Mouse (Mus musculus): Measurements from ENCODE around the gene Armc9.

Gene Armc9

DNA sequence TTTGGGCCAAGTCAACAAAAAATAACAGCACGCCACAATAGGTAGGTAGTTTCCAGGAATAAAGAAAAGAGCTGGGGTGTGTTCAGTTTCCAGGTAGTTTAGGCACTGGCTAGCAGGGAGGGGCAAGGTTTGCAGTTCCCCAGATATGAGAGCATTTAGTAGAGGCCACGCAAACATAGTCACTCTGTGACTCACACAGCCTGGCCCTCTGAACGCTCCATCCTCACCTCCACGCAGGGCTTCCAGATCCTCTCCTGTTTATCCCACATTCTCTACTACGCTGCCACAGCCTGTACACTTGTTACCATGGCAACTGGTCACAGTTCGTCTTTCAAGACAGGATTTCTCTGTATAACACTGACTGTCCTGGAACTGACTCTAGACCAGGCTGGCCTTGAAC lies 70.6 kb downstream of the Armc9 start:
- DNase-seq (ENCODE audit: low spot score), result no peak

DNA sequence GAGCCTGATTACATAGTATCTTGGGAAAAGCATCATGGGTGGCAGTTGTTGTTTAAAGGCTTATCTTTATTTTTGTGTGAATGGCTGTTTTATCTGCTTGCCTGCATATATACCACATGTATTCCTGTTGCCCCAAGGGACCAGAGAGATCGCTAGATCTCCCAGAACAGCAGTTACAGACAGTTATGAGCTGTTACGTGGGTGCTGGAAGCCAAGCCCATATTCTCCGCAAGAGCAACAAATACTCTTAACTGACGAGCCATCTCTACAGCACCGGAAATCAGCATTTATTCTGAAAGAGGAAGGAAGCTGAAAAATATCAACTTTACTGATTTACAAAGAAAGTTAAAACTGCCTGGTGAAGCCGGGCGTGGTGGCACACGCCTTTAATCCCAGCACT lies 74.1 kb downstream of the Armc9 start:
- DNase-seq (ENCODE audit: low spot score), result no peak

DNA sequence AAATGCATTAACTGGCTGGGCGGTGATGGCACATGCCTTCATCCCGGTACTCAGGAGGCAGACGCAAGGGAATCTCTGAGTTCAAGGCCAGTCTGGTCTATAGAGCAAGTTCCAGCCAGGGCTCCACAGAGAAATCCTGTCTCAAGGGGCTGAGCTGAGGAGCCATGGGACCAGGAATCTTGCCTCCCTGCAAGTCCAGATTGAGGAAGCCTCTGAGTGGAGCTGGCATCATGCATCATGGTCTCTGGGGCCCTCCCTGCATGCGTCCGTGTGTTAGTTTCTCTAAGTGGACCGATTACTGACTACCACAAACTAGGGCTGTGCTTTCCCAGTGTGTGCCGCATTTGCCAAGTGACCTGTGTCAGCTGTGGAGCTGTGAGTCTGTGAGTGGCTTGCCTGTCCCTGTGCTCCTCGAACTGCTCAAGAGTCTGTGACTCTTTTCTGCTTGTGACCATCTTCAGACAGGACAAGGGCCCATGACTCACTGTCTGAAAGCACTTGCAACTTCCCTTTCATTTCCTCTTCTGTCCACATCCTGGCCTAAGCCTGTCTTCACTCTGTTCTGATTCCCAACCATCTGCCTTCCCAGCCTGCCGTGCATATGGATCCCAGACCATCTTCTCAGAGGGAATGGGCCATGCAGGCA lies 74.7 kb downstream of the Armc9 start:
- no peak for DNase-seq (ENCODE audit: low spot score)

GRCm38 (mm10) chr1:86232631-86233030 lies 78.1 kb downstream of the Armc9 start:
- DNase-seq (ENCODE audit: low spot score), result no peak

GRCm38 (mm10) chr1:86233808-86234207 lies 79.2 kb downstream of the Armc9 start:
- no peak for DNase-seq (ENCODE audit: low spot score)

DNA sequence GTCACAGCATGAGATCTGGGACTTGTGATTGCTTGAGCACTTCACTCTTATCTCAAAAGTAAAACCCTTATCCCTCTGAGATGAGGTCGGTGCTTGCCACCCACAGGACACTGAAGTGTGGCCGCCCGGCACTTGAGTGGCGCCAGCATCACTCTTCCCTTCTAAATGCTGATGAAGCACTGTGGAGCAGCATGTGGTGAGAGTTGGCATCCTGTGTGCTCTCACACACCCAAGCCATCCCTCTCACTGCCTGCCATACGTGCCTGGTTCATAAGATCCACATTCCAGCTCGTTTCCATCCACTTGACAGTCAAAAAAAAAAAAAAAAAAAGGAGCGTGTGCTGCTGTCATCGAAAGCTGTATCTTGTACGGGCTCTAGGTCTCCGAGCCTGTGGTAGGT lies 80.5 kb downstream of the Armc9 start:
- no peak for DNase-seq (ENCODE audit: low spot score)

DNA sequence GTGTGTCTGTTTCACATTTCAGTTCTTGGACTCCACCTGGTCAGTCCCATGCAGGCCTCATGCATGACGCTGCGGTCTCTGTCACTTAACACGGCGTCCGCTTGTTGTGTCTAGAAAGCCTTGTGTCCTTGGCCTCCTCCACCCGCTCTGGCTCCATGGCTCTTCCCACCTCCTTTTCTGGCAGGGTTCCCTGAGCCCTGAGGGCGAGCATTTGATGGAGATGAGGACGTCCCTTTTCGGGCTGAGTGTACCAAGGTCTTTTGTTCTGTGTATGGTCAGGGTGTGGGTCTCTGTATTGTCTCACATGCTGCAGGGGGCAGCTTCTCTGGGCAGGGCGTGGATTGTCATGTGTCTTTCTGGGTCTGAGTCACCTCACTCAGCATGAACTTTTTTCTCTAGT lies 81.9 kb downstream of the Armc9 start:
- DNase-seq (ENCODE audit: low spot score), result no peak

- no peak for DNase-seq (ENCODE audit: low spot score)
Observed at GRCm38 (mm10) chr1:86239010-86239409, 84.4 kb downstream of the Armc9 start.

- no peak for DNase-seq (ENCODE audit: low spot score)
Observed at GRCm38 (mm10) chr1:86239871-86240270, 85.3 kb downstream of the Armc9 start.

- DNase-seq (ENCODE audit: low spot score), result no peak
Observed at GRCm38 (mm10) chr1:86240959-86241358, 86.4 kb downstream of the Armc9 start.

- no peak for DNase-seq (ENCODE audit: low spot score)
Observed at GRCm38 (mm10) chr1:86243490-86243889, 88.9 kb downstream of the Armc9 start.

DNA sequence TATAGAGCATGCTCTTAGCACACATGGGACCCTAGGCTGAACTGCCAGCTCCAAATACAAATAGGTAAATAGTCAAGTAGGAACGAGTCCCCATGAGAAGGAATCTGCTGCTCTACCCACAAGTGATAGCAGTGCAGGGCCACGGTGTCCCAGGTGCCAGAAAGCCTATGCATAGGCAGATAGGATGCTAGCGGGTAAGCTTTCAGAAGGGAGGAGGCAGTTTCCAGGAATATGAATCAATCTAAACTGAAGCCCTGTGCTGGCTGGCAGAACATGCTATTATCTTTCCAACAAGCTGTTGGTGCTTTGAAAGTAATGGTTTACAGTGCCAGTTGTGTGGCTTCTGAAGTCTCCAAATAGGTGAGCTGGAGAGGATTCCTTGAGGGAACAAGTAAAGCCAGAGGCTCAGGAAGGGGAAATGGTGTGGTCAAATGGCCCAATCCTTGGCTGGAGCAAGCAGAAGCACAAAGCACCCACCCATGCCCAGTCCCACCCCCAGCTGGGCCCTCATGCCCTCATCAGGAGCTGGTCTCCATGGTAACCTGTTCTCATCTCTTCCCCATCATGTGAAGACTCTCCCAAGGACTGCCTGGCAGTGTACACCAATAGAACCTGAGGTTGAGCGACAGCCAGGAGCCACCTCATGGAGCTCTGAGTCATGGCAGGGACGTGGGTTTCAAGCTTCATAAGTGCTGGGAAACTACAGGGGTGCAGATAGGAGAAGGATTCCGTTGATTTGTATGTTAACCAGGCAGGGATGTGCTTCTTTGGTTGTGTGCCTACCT lies 90.9 kb downstream of the Armc9 start:
- no peak for DNase-seq (ENCODE audit: low spot score)

DNA sequence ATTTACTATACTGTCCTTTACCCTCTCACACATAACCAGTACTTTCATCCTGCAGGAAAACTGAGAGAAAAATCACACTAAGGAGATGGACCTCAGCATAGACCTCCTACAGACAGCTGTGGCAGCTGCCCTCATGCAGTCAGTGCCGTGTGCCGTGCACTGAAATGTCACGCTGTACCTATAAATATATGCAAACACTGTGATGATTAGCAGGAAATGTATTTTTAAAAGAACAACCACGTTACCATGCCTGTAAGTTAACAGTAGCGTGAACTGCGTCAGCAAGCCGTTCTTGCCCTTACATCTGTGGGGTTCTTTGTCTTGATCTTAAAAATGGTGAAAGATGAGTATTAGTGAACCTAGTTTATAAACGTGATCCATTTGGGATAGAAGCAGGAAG lies 98.8 kb downstream of the Armc9 start:
- DNase-seq (ENCODE audit: low spot score), result no peak

DNA sequence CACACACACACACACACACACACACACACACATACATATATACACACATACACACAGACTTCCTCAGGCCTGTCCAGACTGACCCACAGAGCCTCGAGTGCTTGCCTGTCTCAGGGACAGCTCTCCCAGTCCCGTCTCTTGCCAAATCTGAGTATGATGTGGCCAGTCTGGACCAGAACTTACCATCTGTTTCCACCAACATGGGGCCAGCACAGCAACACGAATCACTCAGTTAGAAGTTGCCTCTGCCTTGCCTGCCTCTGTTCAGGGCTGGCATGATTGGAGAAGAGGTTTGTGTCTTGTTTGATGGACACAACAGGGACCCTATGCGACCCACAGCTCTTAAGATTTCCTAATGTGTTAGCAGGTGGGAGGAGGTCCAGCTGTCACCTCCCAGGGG lies 101.7 kb downstream of the Armc9 start:
- no peak for DNase-seq (ENCODE audit: low spot score)

DNA sequence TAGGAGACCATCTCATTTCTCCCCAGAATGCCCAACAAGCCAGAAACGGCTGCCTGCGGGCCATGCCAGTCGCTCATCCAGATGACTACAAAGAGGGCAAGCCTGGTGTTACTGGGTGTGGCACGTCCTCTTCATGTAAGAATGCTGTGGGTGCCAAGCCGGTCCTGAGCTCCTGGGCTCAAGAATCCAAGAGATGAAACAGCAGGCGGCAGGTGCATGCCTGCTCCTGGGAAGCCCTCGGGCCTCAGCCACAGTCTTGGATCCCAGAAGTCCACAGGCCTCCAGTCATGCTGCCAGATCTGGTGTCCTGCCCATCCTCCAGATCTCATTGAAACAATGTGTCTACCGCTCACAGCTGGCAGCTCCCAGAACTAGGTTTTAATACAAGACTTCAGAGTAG lies 102.6 kb downstream of the Armc9 start:
- DNase-seq (ENCODE audit: low spot score), result no peak

DNA sequence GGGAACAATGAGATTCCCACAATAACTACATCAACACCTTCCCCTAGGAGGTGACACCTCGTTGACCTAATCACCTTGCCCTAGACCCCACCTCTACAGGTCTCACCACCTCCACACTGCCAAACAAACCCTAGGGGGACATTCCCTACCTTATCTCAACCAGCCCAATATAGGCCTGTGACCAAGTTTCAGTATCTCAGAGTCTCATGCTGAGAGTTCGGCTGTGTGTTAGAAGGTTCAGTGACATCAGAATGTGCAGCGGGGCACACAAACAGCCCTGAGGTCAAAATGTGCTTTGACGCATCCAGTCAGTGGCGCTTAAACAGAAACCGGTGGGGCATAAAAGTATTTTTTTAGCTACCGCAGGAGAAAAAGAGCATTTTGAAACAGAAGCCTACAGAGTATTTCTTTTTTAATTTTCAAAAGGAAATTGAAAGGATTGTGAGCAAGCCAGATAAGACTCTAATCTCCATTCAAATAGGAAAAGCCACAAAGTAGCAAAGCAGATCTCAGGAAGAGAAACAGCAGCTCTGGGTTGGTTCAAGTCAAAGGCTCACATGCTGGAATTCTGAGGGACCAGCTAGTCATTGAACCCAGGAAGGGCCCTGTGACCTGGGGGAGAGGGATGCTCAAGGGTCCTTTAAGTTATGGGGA lies 103.7 kb downstream of the Armc9 start:
- DNase-seq (ENCODE audit: low spot score), result no peak

- DNase-seq (ENCODE audit: low spot score), result no peak
Observed at GRCm38 (mm10) chr1:86263564-86264339, 109.2 kb downstream of the Armc9 start.

DNA sequence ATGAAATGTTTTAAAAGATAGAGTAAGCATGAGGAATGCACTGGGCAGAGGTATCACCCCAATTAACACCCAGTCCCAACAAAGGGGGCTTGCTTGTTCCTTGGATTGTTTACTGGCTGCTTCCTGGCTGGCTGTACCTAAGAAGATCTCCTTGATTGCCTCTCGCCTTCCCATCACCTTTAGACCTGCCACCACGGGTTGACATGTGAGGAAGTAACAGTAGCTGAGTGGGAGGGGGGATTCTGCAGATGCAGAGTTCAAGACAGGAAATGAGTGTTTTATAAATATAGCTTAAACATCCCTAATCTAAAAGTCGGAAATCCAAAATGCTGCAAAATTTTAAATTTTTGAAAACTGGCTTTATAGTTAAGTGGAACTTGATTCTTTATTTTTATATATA lies 110.5 kb downstream of the Armc9 start:
- no peak for DNase-seq (ENCODE audit: low spot score)

DNA sequence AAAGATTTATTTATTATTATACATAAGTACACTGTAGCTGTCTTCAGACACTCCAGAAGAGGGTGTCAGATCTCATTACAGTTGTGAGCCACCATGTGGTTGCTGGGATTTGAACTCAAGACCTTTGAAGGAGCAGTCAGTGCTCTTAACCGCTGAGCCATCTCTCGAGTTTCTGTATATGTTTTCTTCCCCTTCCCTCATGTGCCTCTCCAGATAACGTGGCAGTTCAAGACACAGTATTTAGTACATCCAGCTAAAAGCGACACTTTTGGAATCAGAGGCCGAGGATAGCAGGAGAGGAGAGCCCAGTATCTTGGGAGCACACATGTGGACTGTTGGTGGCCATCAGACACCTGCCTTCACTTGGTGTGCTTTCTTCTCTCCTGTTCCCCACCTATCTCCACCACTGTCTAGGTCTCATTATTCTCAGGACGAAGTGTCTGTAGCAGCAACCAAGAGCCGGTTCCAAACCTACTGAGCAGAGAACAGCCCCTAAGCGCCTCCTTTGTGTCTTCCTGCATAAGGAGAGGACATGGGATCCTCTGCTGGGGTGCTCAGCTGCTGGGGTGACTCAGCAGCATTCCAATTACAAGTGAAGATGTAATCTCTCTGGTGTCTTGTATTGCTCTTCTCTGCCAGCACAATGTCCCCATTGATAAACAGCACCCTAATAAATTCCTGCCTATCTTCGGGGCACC lies 114.1 kb downstream of the Armc9 start:
- DNase-seq (ENCODE audit: low spot score), result no peak

DNA sequence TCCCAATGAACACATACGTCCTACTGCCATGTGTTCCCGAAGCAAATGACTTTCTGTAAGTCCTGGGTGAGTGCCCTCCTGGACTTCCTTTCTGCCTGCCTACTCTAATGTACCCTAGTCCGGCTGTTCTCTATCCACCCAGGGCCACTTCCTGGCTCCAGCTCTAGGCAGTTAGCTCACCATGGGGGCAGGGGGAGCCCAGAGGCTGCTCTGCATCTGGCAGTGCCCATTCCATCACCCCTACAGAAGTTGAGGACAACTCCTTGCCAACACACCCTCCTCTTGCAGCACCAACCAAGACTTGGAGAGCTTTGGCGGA lies 114.6 kb downstream of the Armc9 start:
- no peak for DNase-seq (ENCODE audit: low spot score)

DNA sequence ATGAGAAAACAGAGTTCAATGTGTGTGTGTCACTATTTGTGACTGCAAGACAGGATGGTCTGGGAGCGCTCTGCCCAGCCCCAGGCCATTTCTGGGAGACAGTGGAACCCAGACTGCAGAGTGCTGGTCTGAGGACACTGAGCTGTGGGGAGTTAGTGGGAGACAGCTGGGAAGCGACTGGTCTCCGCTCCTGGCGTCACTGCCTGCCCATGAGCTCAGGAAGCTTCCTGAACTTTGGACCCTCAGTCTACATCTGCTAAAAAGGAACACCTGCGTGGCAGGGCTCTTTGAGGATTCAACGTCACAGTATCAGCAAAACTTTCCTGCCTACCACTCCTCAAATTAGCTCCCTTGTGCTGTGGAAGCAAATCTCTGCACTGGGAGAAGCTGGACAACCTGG lies 117.1 kb downstream of the Armc9 start:
- DNase-seq (ENCODE audit: low spot score), result no peak

DNA sequence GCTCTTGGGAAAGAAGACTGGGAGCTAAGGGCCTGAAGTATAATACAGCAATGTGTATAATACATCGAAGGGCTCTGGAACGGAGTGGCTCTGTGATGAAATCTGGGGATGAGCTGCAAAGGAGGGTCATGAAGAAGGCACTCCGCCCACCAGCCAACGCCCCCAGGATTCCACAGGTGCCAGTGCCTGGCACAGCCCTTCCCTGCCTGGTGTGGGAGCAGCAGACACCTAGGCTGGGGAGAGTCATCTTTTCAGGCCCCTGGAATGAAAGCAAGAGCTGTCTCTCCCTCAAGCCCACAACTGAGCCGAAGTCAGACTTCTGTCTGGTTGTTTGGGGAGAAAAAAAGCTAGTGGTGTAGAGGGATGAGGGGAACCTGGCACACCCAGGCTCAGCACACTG lies 122.5 kb downstream of the Armc9 start:
- no peak for DNase-seq (ENCODE audit: low spot score)
